2 mouse cellular contexts compared by ENCODE assay signal in the genomic region with DNA sequence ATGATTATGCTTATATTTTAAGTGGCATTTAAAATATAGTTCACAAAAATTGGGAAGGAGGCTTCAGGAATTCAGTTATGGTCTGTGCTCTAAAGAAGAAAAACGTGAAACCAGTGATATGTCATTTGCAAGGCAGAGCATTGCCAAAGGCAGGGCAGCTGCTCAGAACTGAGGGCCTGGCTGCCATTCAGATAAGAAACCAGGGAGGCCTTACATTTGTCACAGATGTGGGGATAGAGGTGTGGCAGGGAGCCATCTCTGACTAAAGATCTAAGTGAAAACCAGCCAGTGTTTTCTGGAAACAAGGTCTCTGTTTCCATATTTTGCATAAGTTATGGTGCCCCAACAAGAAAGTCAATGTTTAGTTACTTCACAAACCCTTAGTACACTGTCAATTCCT.
A peak's percentile ranks its signal among the peaks of the same experiment; 100 is the strongest.
TF ChIP-seq lines count a peak whose summit lies in the region.

No protein-coding gene starts in this region.

TF ChIP-seq in MEL, 35 proteins besides CTCF, POLR2A, EP300 and RAD21 (continued from another document):
- no peak for TF ChIP-seq ZMIZ1 (IDR thresholded peaks at IDR 0.05; ENCODE audit: low read depth, low read length)
- no peak for TF ChIP-seq TAL1 (IDR thresholded peaks at IDR 0.05; ENCODE audit: low read length)
- TF ChIP-seq CHD2 (IDR thresholded peaks at IDR 0.05; ENCODE audit: low read length): no peak
- TF ChIP-seq POLR2AphosphoS2 (IDR thresholded peaks at IDR 0.05; ENCODE audit: low read length): no peak
- TF ChIP-seq GATA1 (IDR thresholded peaks at IDR 0.05; ENCODE audit: low read depth, low read length): no peak
- no peak for TF ChIP-seq ZNF384 (IDR thresholded peaks at IDR 0.05; ENCODE audit: low read depth, low read length)
- no peak for TF ChIP-seq USF1 (IDR thresholded peaks at IDR 0.05; ENCODE audit: low read depth, low read length)
- no peak for TF ChIP-seq KAT2A (conservative IDR thresholded peaks at IDR 0.05; ENCODE audit: low read depth, low read length)
- TF ChIP-seq ETS1 (IDR thresholded peaks at IDR 0.05; ENCODE audit: low read depth, low read length): no peak
- no peak for TF ChIP-seq SIN3A (IDR thresholded peaks at IDR 0.05; ENCODE audit: low read length)
- TF ChIP-seq MAX (IDR thresholded peaks at IDR 0.05; ENCODE audit: low read length): no peak
- TF ChIP-seq CHD1 (IDR thresholded peaks at IDR 0.05; ENCODE audit: low read depth, low read length): no peak
- no peak for TF ChIP-seq MYC (IDR thresholded peaks at IDR 0.05; ENCODE audit: low read depth, low read length)
- no peak for TF ChIP-seq NRF1 (IDR thresholded peaks at IDR 0.05; ENCODE audit: insufficient read depth, low read depth, low read length, poor library complexity, severe bottlenecking)
- TF ChIP-seq ZKSCAN1 (IDR thresholded peaks at IDR 0.05; ENCODE audit: low read depth, low read length): no peak
- TF ChIP-seq MAZ (IDR thresholded peaks at IDR 0.05; ENCODE audit: low read depth, low read length): no peak

TF ChIP-seq in myocyte, 11 proteins besides CTCF, POLR2A, EP300 and RAD21 (continued from another document):
- TF ChIP-seq MYOG (IDR thresholded peaks at IDR 0.05; ENCODE audit: control insufficient read depth in 1 of 3, insufficient read depth in 1 of 3, insufficient read length in 2 of 3, low read depth in 2 of 3): peak in 2 of 3 experiments; percentile 77 to 85
